Mouse (Mus musculus): Measurements from ENCODE around the gene AC109138.7.

GRCm38 (mm10) chr19:4219943-4220342 is 5.8 kb downstream of the AC109138.7 start:
- TF ChIP-seq POLR2A (IDR thresholded peaks at IDR 0.05; ENCODE audit: low read depth, low read length) (no peak), CTCF (IDR thresholded peaks at IDR 0.05; ENCODE audit: borderline replicate concordance, insufficient read depth, low read length) (no peak)
